In genomic region chr2:130036846-130037245, GRCm38 (mm10) we compare ENCODE assay signal across 23 mouse cellular contexts. TPM values are rescaled to one million over a fixed set of nuclear protein-coding genes. Genes with fewer than 3 reads are reported as not detected.
DNase-seq lines count a peak whose midpoint lies in the region; ATAC-seq and TF ChIP-seq lines count a peak whose summit lies in the region.
"Had no signal": no experiment of that assay in that cellular context is flagged by ENCODE, and none has a peak within 500 bp of the region (broad histone marks: within the 10 kb centered on the region; RNA-seq: fewer than 3 reads in every experiment).

No protein-coding gene starts in this region.

- no peak overlapping the region for H3K4me2 ChIP-seq in forebrain, embryonic 15.5 days (replicated peaks)
- H3K4me2 ChIP-seq in forebrain, embryonic 16.5 days (ENCODE audit: low read length), result no peak overlapping the region
- H3K4me2 ChIP-seq: embryonic facial prominence, embryonic 15.5 days; heart, embryonic 12.5 days; hindbrain, embryonic 15.5 days had no signal

- peak overlapping the region; percentile 40; the same call in 1 of the 2 replicates for H3K27ac ChIP-seq in forebrain, embryonic 15.5 days (replicated peaks)
- H3K27ac ChIP-seq in forebrain, embryonic 16.5 days (ENCODE audit: low read length), result no peak overlapping the region; the same call in 1 of the 2 replicates
- H3K27ac ChIP-seq in layer of hippocampus, adult 2 months, result peak overlapping the region; percentile 40; the same call in 1 of the 2 replicates
- H3K27ac ChIP-seq: embryonic facial prominence, embryonic 15.5 days; forebrain, embryonic 10.5 days; hindbrain, embryonic 10.5 days; hindbrain, embryonic 15.5 days had no signal

- H3K4me3 ChIP-seq in forebrain, embryonic 15.5 days, result no peak overlapping the region
- H3K4me3 ChIP-seq in forebrain, embryonic 16.5 days (replicated peaks; ENCODE audit: low read length), result no peak overlapping the region
- H3K4me3 ChIP-seq in layer of hippocampus, adult 2 months, result no peak overlapping the region
- H3K4me3 ChIP-seq: embryonic facial prominence, embryonic 15.5 days; erythroblast, embryonic 14.5 days; forebrain, embryonic 10.5 days; heart, embryonic 12.5 days; hindbrain, embryonic 10.5 days; hindbrain, embryonic 15.5 days had no signal

- H3K9ac ChIP-seq in forebrain, embryonic 15.5 days (replicated peaks), result no peak overlapping the region
- H3K9ac ChIP-seq in forebrain, embryonic 16.5 days (replicated peaks; ENCODE audit: low read depth, low read length), result no peak overlapping the region
- H3K9ac ChIP-seq: embryonic facial prominence, embryonic 15.5 days; heart, embryonic 12.5 days; hindbrain, embryonic 15.5 days had no signal

- no peak for ATAC-seq in forebrain, embryonic 15.5 days (replicated peaks)
- ATAC-seq in forebrain, embryonic 16.5 days, result no peak
- ATAC-seq: inflammation-experienced regulatory T-cells, adult 6 months; intestine, postnatal 0 days had no signal

- no peak for TF ChIP-seq POLR2A in brain, embryonic 14.5 days (IDR thresholded peaks at IDR 0.05; ENCODE audit: borderline replicate concordance, extremely low read depth, insufficient read depth, insufficient read length, poor library complexity, severe bottlenecking)

- H3K36me3 ChIP-seq in forebrain, embryonic 15.5 days, result no peaks in the 10 kb centered on the region
- H3K36me3 ChIP-seq in forebrain, embryonic 16.5 days (ENCODE audit: control insufficient read depth, insufficient read depth), result no peaks in the 10 kb centered on the region
- H3K36me3 ChIP-seq: embryonic facial prominence, embryonic 15.5 days; forebrain, embryonic 10.5 days; heart, embryonic 12.5 days; hindbrain, embryonic 10.5 days; hindbrain, embryonic 15.5 days had no signal

- H3K4me1 ChIP-seq in forebrain, embryonic 15.5 days, result peaks cover 22% of the 10 kb centered on the region
- peaks cover 20% of the 10 kb centered on the region for H3K4me1 ChIP-seq in forebrain, embryonic 16.5 days (replicated peaks; ENCODE audit: control insufficient read depth, insufficient read depth, low read length)
- H3K4me1 ChIP-seq: embryonic facial prominence, embryonic 15.5 days; forebrain, embryonic 10.5 days; heart, embryonic 12.5 days; hindbrain, embryonic 10.5 days had no signal

- no peak for TF ChIP-seq CTCF in layer of hippocampus, adult 2 months (conservative IDR thresholded peaks at IDR 0.05)
- TF ChIP-seq CTCF in brain, embryonic 14.5 days (IDR thresholded peaks at IDR 0.05; ENCODE audit: borderline replicate concordance, extremely low read depth, insufficient read depth, insufficient read length), result no peak

- no peaks in the 10 kb centered on the region for H3K9me3 ChIP-seq in forebrain, embryonic 15.5 days
- no peaks in the 10 kb centered on the region for H3K9me3 ChIP-seq in forebrain, embryonic 16.5 days (ENCODE audit: control insufficient read depth, low read length)
- H3K9me3 ChIP-seq: embryonic facial prominence, embryonic 15.5 days; forebrain, embryonic 10.5 days; heart, embryonic 12.5 days; hindbrain, embryonic 10.5 days; hindbrain, embryonic 15.5 days had no signal

- DNase-seq in layer of hippocampus, adult 2 months (ENCODE audit: low spot score in 2 of 2), result no peak
- DNase-seq in layer of hippocampus, adult 18-20 months (ENCODE audit: low spot score in 2 of 2), result no peak
- DNase-seq in brain, adult 2 months (ENCODE audit: low read depth, low spot score), result peak; percentile 51
- peak; percentile 50 for DNase-seq in brain, embryonic 14.5 days (ENCODE audit: low read depth)
- DNase-seq: adrenal gland, adult 2 months; adrenal gland, postnatal 25 days; cerebellum, adult 11 months; cerebellum, adult 9-11 months; embryo, embryonic 11 days; gastrocnemius, postnatal 10 days; heart, adult 18-20 months had no signal

- no peaks in the 10 kb centered on the region for H3K27me3 ChIP-seq in forebrain, embryonic 15.5 days
- no peaks in the 10 kb centered on the region for H3K27me3 ChIP-seq in forebrain, embryonic 16.5 days (replicated peaks; ENCODE audit: control insufficient read depth, insufficient read depth, low read length)
- H3K27me3 ChIP-seq: embryonic facial prominence, embryonic 15.5 days; heart, embryonic 12.5 days; hindbrain, embryonic 15.5 days had no signal

- WGBS in forebrain, embryonic 15.5 days, result 60% methylated on average over 8 of the region's 8 CpGs
- WGBS in forebrain, embryonic 16.5 days, result 54% methylated on average over 8 of the region's 8 CpGs

RNA-seq across cellular contexts. Expression of gene Tgm3, which starts 24.7 kb away (rescaled TPM):
- not detected in 2 replicates for polyA plus RNA-seq in forebrain, embryonic 15.5 days (2015; fragmentation: Nextera tagmentation; extraction: Ambion mirVana)
- polyA plus RNA-seq in forebrain, embryonic 16.5 days (2015; fragmentation: Nextera tagmentation; extraction: Ambion mirVana), result 0.05 and 0.06 TPM in 2 replicates
- total RNA-seq in layer of hippocampus, adult 2 months (2021), result under 1 TPM; 0.20 to 0.23 TPM
- total RNA-seq in layer of hippocampus, adult 18-20 months (2021), result under 1 TPM; 0.28 to 0.37 TPM
- polyA plus RNA-seq in brain, embryonic 14.5 days (2012; rRNA removed), result 0.19 and 0.25 TPM in 2 replicates
- polyA plus RNA-seq: embryonic facial prominence, embryonic 11.5 days; erythroblast, embryonic 14.5 days; forebrain, embryonic 10.5 days; heart, embryonic 16.5 days; hindbrain, embryonic 10.5 days; hindbrain, embryonic 15.5 days; inflammation-experienced regulatory T-cells, adult 6 months had no signal

Comparison
In these comparisons a context has a peak if more than half of its experiments do, and no peak if none do; other contexts are left out.
1. DNase-seq: peak in brain, adult 2 months (single experiment) and brain, embryonic 14.5 days (single experiment); none in layer of hippocampus, adult 2 months (0 of 2) and layer of hippocampus, adult 18-20 months (0 of 2).